Mouse (Mus musculus): ENCODE data around the gene Vav2.

Gene Vav2

GRCm38 (mm10) chr2:27410518-27411140 is 16.2 kb downstream of the Vav2 start:
- DNase-seq (ENCODE audit: low spot score): no peak

- no peak for DNase-seq (ENCODE audit: low spot score)
These were observed 18.6 kb downstream of the Vav2 start for GRCm38 (mm10) chr2:27408194-27408593.

- DNase-seq (ENCODE audit: low spot score): no peak
These were observed 19.9 kb downstream of the Vav2 start for GRCm38 (mm10) chr2:27406928-27407327.

DNA sequence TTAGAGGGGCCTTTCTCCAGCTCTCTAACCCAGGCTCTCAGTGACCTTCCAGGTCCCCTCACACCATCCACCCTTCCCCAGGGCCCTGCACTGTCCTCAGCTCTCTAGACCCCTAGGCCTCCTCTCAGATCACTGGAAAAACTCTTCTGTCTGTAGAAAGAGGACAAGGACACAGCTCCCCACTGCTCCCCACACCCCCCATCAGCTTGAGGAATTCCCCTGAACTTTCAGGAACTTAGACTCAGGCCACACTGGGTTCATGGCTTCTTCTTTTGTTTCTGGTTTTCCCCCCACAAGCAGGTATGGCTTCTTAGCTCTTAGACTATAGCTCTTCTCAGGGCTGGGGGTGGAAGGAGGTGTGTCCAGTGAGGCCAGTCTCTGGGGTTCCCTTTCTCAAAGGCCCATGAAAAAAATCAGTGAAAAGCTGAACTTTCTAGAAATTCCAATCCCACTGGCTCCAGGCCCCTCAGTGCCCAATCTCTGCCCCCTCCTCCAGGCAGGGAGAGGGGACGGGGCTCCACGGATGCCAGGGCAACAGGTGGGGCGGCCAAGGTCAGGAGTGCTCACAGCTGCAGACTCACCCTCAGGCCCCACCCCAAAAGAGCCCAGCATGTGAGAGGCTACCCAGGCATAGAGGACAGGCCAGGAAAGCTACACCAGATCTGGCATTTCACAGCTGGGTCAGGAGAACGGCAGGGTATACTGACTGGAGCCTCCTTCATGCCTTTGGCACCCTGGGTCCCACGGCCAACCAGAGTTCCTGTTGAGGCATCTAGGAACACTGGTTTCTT is 21.5 kb downstream of the Vav2 start:
- DNase-seq (ENCODE audit: low spot score): no peak

DNA sequence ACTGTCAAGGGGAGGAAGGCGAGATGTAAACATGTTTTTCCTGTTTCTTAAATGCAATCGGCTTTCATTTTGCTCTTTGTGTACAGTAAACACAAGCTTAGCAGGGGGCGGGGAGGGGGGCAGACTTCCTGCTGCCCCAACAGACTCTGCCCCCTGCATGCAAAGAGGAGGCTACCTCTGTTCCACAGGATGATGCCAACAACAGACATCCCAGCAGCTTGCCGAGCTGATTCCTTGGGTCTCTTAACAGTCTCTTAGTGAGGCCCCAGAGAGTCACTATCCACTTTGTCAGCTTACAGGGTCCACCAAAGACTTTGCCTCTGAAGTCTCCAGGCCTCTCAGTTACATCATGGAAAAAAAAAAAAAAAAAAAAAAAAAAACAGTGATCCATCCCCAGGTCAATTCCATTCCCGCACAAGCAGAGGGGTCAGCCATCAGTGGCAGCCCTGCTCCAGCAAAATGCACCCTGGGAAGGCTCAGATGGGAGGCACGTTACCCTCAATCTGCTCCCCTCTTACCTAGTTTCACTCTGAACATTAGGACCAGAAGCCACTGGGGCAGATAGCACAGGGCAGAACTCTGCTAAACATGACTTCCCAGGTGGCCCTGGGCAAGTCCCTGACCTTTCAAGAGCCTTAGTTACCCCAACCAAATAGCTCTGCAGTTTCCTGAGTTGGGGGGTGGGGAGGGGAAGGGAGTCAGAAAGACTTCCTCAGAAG is 22.3 kb downstream of the Vav2 start:
- no peak for DNase-seq (ENCODE audit: low spot score)

DNA sequence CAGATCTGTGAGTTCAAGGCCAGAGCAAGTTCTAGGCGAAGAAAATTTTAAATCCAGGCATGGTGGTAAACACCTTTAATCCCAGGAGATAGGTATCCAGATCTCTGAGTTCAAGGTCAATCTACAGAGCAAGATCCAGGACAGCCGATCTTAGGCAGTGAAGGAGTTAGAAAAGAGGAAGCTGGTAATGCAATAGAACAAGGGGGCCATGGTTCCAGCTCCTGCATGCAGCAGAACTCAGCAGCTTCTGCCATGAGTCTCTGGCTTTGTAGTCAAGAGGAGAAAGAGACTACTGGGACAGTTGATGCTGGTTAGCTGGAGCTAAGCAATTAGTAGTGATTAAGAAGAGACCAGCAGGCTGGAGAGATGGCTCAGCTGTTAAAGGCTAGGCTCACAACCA is 25.3 kb downstream of the Vav2 start:
- no peak for DNase-seq (ENCODE audit: low spot score)

GRCm38 (mm10) chr2:27400083-27400482 is 26.8 kb downstream of the Vav2 start:
- no peak for DNase-seq (ENCODE audit: low spot score)

DNA sequence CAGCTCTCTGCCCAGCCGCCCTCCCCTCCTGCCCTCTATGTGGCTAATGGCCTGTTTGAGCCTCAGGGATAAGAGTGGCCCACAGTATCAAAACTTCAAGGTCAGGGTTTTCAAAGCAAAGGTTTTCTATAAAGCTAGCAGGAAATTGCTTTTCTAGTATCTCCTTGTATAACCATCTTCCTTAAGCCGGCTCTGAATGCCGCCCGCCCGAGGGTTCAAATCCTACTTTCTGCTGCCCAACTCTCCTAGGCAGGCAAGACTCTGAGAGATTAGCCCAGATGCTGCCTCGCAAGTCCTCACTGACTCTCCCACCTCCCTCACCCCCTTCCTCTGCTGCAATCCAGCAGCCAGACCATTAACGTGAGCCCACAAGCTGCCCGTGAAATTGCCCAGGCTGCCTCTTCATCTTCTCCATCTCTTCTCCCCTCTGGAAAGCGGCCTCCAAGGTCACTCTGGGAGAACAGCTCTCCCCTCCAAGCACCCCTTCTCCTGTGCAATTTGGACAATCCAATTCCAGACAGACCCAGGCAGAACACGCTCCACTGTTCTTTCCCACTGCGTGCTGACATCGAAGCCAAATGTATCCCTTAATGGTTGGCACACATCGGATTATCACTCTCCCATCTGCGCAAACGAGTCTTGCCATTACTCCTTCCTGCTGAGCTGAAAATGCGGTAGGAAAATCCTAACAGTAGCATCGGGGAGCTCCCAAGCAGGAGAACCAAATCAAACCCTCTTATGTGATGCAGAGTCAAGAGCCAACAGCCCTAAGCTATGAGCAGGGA is 30.0 kb downstream of the Vav2 start:
- no peak for DNase-seq (ENCODE audit: low spot score)

GRCm38 (mm10) chr2:27394158-27394832 is 32.5 kb downstream of the Vav2 start:
- DNase-seq (ENCODE audit: low spot score): no peak

DNA sequence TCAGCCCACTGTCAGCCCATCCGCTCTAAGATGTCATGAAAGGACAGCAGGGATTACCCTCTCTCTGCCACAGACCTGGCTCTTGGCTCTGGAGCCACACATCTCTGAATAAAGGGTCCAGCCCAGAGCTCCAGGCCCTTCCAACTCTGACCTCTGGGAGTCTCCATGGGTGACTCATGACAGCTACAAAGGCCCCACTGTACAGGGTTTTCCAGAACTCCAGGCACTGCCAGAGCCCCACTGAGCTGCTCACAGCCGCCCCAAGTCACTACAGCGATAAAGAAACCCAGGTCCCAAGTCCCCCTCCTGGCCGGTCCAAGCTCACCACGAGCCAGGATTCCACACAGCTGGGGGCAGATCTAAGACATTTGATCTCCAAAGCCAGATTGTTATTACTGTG is 34.6 kb downstream of the Vav2 start:
- no peak for DNase-seq (ENCODE audit: low spot score)

DNA sequence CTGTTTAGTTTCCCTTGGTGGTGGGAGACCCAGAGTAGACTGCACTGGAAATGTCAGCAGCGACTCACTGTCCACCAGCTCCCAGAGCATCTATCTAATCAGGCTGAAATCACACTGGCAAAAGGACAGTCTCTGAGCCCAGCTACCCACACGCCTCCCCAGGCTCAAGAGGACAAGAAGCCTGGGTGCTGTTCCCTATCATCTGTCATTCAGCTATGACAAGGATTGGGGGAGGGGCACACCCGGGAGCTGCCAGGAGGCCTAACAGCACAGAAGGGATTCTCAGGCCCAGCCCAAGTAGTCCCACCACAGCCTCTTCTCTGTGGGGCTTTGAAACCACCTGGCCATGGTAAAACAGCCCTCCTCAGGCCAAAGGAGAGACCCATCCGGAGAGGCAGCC is 36.1 kb downstream of the Vav2 start:
- DNase-seq (ENCODE audit: low spot score): no peak

- no peak for DNase-seq (ENCODE audit: low spot score)
These were observed 36.5 kb downstream of the Vav2 start for GRCm38 (mm10) chr2:27390325-27390724.

GRCm38 (mm10) chr2:27389272-27390162 is 37.3 kb downstream of the Vav2 start:
- DNase-seq (ENCODE audit: low spot score): no peak

GRCm38 (mm10) chr2:27387209-27387608 is 39.6 kb downstream of the Vav2 start:
- no peak for DNase-seq (ENCODE audit: low spot score)

- DNase-seq (ENCODE audit: low spot score): no peak
These were observed 45.1 kb downstream of the Vav2 start for GRCm38 (mm10) chr2:27381698-27382097.

GRCm38 (mm10) chr2:27381254-27381653 is 45.6 kb downstream of the Vav2 start:
- DNase-seq (ENCODE audit: low spot score): no peak

GRCm38 (mm10) chr2:27377876-27378275 is 49.0 kb downstream of the Vav2 start:
- no peak for DNase-seq (ENCODE audit: low spot score)

GRCm38 (mm10) chr2:27377164-27377563 is 49.7 kb downstream of the Vav2 start:
- no peak for DNase-seq (ENCODE audit: low spot score)

- DNase-seq (ENCODE audit: low spot score): no peak
These were observed 51.7 kb downstream of the Vav2 start for GRCm38 (mm10) chr2:27375141-27375540.

GRCm38 (mm10) chr2:27373349-27373748 is 53.5 kb downstream of the Vav2 start:
- no peak for DNase-seq (ENCODE audit: low spot score)

DNA sequence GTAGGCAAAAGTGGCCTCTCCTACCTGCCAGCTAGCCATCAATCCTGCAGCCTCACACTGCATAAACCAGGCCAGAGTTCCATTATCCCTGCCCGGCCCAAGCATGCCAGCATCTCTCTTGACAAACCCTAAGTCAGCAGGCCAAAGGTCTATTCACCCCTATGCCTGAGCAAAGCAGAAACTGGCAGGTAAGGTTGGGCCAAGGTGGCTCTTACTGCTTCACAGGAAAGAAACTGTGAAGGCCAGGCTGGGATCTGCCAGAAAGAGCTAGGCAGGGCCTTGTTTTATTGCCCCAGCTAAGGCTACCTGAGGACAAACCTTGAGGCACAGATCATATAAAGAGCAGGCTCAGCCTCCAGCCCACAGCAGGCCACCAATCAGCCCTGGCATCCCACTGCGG is 55.4 kb downstream of the Vav2 start:
- DNase-seq (ENCODE audit: low spot score): no peak
